Mouse (Mus musculus) left cerebral cortex, postnatal 4 days (tissue): ENCODE results near the gene Igflr1. TPM values are rescaled to one million over a fixed set of nuclear protein-coding genes. Genes with fewer than 3 reads are reported as not detected.

ENCODE experiments used
- DNase-seq: peaks from one replicate; pipeline ENCODE4 v3.0.0-alpha.2; 2022
- intact Hi-C: fragments of 180-260 bp; cut with DNase I; formaldehyde crosslinking; loops from one replicate; pipeline ENCODE4 v1.15.1; 2025
- total RNA-seq, 2 experiments: library from RNA; stranded (reverse); gene quantifications; 2 replicates each; pipeline ENCODE4 v1.2.3; 2021

The Igflr1 gene
- 1 to 10 TPM; 3.1 to 3.6 TPM for total RNA-seq

GRCm38 (mm10) chr7:30564970-30565571 lies at the start of gene Igflr1:
Gene Igflr1 (plus strand): TSS chr7:30565427.
- no peak for DNase-seq
- intact Hi-C loops: no loop called here

DNA sequence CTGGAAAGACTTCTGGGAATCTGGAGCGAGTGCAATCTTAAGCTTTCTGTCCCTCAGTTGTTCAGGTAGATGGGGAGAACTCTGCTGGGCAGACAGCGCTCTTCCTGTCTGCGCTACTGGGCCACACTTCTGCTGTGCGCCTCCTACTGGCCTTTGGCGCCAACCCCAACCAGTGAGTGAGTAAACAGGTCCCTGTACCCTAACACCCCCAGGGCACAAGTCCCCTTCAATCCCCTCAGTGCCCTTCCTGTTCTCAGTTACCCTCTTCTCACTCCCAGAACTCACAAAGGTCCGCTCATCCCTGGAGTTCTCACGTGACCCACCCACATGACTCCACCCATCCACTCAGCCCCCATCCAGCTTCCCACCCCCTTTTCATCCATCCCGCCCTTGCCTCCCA lies 46.9 kb upstream of the Igflr1 start:
- no peak for DNase-seq
- intact Hi-C loops: no loop called here

GRCm38 (mm10) chr7:30520396-30520795 lies 44.8 kb upstream of the Igflr1 start:
- DNase-seq: peak; percentile 53
- intact Hi-C loops: no loop called here

- intact Hi-C loops: no loop called here
- peak; percentile 72 for DNase-seq
These were observed 44.4 kb upstream of the Igflr1 start for GRCm38 (mm10) chr7:30520856-30521255.

DNA sequence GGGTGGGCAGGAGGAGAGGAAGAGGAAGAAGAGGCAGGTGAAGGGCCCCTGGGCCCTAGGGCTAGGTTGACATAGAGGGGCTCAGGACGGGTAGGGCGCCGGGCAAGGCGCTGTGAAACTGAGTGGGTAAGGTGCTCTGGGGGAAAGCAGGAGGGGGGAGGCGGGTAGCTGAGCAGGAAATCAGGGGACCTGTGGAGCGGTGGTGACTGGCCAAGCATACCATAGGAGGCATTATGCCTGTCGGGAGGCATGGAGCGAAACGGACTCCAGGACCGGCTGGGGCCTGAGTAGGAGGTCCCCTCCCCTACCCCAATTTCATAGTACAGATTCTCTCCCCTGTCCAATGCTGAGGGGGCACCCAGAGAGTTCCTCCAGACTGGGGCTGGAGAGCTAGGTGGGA lies 42.4 kb upstream of the Igflr1 start:
- no peak for DNase-seq
- intact Hi-C loops: no loop called here

GRCm38 (mm10) chr7:30524487-30524886 lies 40.7 kb upstream of the Igflr1 start:
- intact Hi-C loops: no loop called here
- no peak for DNase-seq

- intact Hi-C loops: no loop called here
- DNase-seq: no peak
These were observed 39.3 kb upstream of the Igflr1 start for GRCm38 (mm10) chr7:30525954-30526353.

DNA sequence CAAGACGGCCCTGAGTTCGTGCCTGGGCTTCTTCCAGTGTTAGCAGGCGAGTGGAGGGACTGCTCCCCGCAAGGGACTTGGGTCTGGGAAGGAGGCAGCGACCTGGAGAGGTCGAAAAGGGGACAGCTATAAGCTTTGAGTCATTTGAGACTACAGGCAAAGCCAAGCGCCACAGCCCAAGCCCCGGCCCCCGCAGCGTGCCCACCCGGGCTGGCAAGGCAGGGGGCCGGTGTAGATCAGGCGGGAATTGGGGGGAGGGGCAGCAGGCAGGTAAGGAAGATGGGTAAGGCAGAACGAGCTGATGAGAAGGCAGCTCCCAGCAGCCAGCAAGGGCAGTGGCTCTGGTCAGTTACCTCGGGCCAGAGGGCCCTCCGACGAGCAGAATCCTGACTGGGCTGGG lies 38.8 kb upstream of the Igflr1 start:
- no peak for DNase-seq
- intact Hi-C loops: no loop called here

DNA sequence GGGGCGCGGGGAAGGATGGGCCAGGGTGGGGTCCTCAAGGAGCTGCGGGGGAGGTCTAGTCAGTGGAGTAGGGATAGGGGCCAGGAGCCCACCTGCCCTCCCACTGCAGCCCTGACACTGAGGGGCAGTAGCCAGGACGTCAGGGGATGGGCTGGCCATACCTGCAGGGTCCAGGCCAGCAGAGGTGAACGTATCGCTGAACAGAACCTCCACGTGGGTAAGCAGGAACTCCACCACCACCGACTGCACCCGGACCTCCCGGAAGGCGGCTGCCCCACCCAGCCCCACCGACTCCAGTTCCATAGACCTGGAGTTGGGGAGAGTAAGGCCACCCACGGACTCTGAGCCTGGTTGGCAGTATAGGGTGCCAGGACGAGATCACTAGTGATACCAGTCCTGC lies 38.2 kb upstream of the Igflr1 start:
- no peak for DNase-seq
- intact Hi-C loops: no loop called here

- DNase-seq: no peak
- intact Hi-C loops: no loop called here
These were observed 33.9 kb upstream of the Igflr1 start for GRCm38 (mm10) chr7:30531291-30531815.

- intact Hi-C loops: no loop called here
- DNase-seq: peak; percentile 61
These were observed 32.3 kb upstream of the Igflr1 start for GRCm38 (mm10) chr7:30532931-30533330.

GRCm38 (mm10) chr7:30533941-30534632 lies 31.1 kb upstream of the Igflr1 start:
- intact Hi-C loops: no loop called here
- DNase-seq: no peak

- peak; percentile 99 for DNase-seq
- intact Hi-C loops: no loop called here
These were observed 30.3 kb upstream of the Igflr1 start, which contains the start of gene Arhgap33 for GRCm38 (mm10) chr7:30534633-30535577. Gene Arhgap33 (minus strand): TSS chr7:30535060.

- intact Hi-C loops: no loop called here
These were observed 24.7 kb upstream of the Igflr1 start for GRCm38 (mm10) chr7:30540572-30540971.

DNA sequence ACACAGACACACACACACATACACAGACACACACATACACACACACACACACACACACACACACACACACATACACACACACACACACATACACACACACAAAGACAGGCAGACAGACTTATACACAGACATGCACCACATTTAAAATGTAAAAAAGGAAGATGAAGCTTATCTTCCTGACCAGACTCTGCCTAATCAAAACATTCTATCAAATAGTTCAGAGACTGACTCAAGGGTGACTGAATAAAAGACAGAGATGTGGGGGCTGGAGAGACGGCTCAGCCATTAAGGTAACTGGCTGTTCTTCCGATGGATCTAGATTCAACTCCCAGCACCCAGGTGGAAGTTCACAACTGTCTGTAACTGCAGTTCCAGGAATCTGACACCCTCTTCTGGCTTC lies 20.9 kb upstream of the Igflr1 start:
- intact Hi-C loops: no loop called here
- DNase-seq: no peak

More at GRCm38 (mm10) chr7:30540572-30540971, 24.7 kb upstream of the Igflr1 start:
- DNase-seq: no peak

DNA sequence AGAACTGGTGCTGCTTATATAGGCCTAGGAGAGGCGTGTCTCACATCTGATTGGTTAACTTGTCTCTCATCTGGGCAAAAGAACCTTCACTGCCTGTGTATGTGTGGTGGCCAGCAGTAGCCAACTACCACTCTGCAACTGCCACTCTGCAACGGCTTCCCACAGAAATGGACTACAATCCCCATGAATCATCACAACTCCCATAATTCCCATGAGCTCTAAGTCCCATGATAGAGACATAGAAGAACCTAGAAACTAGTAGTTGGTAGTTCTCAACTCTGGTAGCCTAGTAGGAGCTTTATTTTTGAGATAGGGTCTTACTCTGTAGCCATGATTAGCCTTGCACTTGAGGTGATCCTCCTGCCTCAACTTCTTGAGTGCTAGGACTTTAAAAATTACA lies 15.3 kb upstream of the Igflr1 start:
- intact Hi-C loops: no loop called here

GRCm38 (mm10) chr7:30550603-30551002 lies 14.6 kb upstream of the Igflr1 start:
- intact Hi-C loops: no loop called here
- no peak for DNase-seq

More for the DNA sequence above, 15.3 kb upstream of the Igflr1 start:
- DNase-seq: no peak

DNA sequence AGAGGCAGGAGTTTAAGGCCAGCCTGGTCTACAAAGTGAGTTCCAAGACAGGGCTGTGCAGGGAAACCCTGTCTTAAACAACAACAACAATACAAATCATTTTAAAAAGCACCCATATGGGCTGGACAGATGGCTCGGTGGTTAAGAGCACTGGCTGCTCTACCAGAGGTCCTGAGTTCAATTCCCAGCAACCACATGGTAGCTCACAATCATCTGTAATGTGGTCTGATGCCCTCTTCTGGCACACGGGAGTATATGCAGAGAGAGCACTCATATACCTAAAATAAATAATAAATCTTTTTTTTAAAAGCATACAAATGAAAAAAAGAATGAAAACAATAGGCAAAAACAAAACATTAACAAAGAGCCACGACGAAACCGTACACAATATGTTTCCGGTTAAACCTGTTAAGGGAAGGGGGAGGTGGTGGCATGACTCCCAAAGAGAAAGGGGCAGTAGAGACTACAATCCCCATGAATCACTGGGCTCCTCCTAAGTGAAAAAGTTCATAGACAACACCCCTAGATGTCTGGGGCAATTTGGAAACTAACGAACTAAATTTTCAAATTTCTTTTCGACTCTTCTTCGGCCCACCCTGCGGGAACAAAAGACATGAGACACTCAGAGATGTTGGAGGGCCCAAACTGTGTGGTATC lies 13.7 kb upstream of the Igflr1 start:
- DNase-seq: peak; percentile 44
- intact Hi-C loops: no loop called here

DNA sequence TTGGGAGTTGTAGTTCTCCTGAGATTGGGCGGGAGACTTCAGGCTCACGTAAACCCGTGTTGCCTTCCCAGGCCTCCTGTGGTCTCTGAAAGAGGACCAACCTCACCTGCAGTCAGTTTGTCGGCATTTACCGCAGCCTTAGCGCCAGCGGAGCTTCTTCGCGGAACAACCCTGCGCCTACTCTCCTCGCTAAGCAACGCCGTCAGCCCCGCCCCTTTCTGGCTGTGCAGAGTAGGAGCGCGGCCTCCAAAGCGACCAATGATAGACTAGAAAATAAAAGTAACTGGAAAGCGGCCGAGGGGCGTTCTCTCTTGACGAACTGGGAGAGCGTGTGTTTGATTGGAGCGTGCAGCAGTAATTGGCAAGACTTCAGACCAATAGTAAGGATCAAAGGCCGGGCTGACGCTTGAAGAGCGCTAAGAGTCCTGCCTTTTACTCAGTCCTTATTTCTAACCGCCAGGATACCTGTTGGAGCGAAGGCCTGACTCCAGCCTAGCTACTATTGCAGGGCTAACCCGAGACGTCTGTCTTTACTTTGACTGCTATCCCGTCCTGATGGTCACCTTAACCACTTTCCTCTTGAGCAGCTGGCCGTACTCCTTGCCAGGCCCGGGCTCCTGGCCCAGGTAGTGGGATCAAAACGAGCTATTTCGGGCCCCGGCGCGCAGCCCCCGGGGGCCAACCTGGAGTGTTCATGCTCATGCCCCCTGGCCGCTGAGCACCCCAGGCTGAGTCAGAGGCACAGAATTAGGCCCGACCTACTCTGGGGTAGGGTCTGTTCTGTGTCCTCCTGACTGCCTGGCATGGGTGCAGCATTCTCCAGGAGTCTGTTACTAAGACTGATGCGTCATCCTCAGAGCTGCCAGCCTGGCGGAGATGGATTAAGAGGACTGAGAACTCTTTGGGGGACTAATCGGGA lies 12.9 kb upstream of the Igflr1 start, which contains the start of the genes Hspb6 and Proser3:
Gene Hspb6 (plus strand): TSS at position 77 of the 919 bp plus-strand sequence.
Gene Proser3 (minus strand): TSS at position 198 of the 919 bp plus-strand sequence.
- peak; percentile 98 for DNase-seq
- intact Hi-C loops: no loop called here
